Mouse (Mus musculus) forebrain, embryonic 15.5 days (tissue): ENCODE data around the gene Zfp748. TPM values are rescaled to one million over a fixed set of nuclear protein-coding genes. Genes with fewer than 3 reads are reported as not detected.
A peak's percentile ranks its signal among the peaks of the same experiment; 100 is the strongest.

Experiments
- ATAC-seq: fragments of 200-750 bp; cut with Nextera tagmentation; replicated peaks from 2 replicates; pipeline ENCODE4 v1.8.0; 2017; ENCODE audit warnings: mild to moderate bottlenecking, moderate TSS enrichment, moderate library complexity
- H3K27ac ChIP-seq: fragments of 300-500 bp; sonication (generic); replicated peaks from 2 replicates; pipeline ENCODE4 v1.5.1; 2015; ENCODE audit warnings: mild to moderate bottlenecking, inconsistent platforms
- H3K27me3 ChIP-seq: fragments of 300-500 bp; sonication (generic); 2 replicates; pipeline ENCODE4 v1.6.1; 2015; ENCODE audit warnings: inconsistent platforms
- H3K36me3 ChIP-seq: fragments of 300-500 bp; sonication (generic); 2 replicates; pipeline ENCODE4 v1.6.1; 2015; ENCODE audit warnings: mild to moderate bottlenecking, inconsistent platforms
- H3K4me1 ChIP-seq: fragments of 300-500 bp; sonication (generic); 2 replicates; pipeline ENCODE4 v1.6.1; 2015; ENCODE audit warnings: inconsistent platforms
- H3K4me2 ChIP-seq: fragments of 300-500 bp; sonication (generic); replicated peaks from 2 replicates; pipeline ENCODE4 v1.6.1; 2015; ENCODE audit warnings: mild to moderate bottlenecking, inconsistent platforms
- H3K4me3 ChIP-seq: fragments of 300-500 bp; sonication (generic); 2 replicates; pipeline ENCODE4 v1.5.1; 2015; ENCODE audit warnings: mild to moderate bottlenecking, inconsistent platforms
- H3K9ac ChIP-seq: fragments of 300-500 bp; sonication (generic); replicated peaks from 2 replicates; pipeline ENCODE4 v1.6.1; 2015; ENCODE audit warnings: mild to moderate bottlenecking, inconsistent platforms
- H3K9me3 ChIP-seq: fragments of 300-500 bp; sonication (generic); 2 replicates; pipeline ENCODE4 v1.6.1; 2016; ENCODE audit warnings: inconsistent platforms
- WGBS: fragments of 180-500 bp; shearing (Covaris S2); methylation state at CpG from one replicate; pipeline ENCODE4 v1.1.7; 2015; ENCODE audit warnings: mixed read lengths; 5-methylcytosine and 5-hydroxymethylcytosine counted together
- polyA plus RNA-seq: library from polyadenylated mRNA; unstranded; fragments of >200 nt; fragmentation: Nextera tagmentation; extraction: Ambion mirVana; gene quantifications from 2 replicates; pipeline ENCODE4 v1.2.1, GENCODE M21; 2015

Gene Zfp748
- polyA plus RNA-seq, result 15.3 and 16.2 TPM in 2 replicates

DNA sequence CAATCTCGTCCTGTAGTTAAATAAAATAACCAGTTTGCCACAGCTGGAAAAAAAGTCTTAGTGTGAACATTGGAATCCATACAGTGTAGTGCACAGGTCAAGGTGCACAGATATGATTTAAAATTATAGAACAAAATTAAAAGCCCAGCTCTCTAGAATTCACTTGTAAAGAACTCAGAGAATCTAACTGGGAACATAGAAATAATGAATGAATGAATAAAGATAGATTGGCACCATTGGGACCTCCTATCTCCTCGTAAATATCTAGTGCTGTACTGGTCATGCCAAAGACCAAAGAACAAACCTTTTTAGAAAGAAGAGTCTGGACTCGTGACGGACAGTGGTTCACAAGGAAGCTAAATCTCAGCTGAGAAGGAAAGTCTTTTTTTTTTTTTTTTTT, at the start of gene Zfp748:
TSS of gene Zfp748 (minus strand) at position 101 of the 400 bp plus-strand sequence.
- peaks cover 23% of the 10 kb centered on the region for H3K4me1 ChIP-seq

GRCm38 (mm10) chr13:67572591-67573189, 19.1 kb upstream of the Zfp748 start:
- H3K4me1 ChIP-seq, result no peaks in the 10 kb centered on the region
- no peak overlapping the region for H3K4me3 ChIP-seq
- no peak overlapping the region for H3K27ac ChIP-seq
- ATAC-seq, result no peak
- H3K36me3 ChIP-seq, result no peaks in the 10 kb centered on the region
- 68% methylated on average over 5 of the region's 5 CpGs for WGBS
- no peaks in the 10 kb centered on the region for H3K27me3 ChIP-seq
- H3K9ac ChIP-seq, result no peak overlapping the region
- no peaks in the 10 kb centered on the region for H3K9me3 ChIP-seq
- H3K4me2 ChIP-seq, result no peak overlapping the region

More for the DNA sequence above, at the start of gene Zfp748:
- H3K27me3 ChIP-seq, result no peaks in the 10 kb centered on the region
- no peaks in the 10 kb centered on the region for H3K9me3 ChIP-seq
- H3K27ac ChIP-seq, result peak within 1 kb of the TSS; percentile 76
- ATAC-seq, result no peak
- H3K4me2 ChIP-seq, result peak within 1 kb of the TSS; percentile 70
- 82% methylated on average over 4 of the region's 4 CpGs for WGBS
- peak within 1 kb of the TSS; percentile 81 for H3K4me3 ChIP-seq
- peak within 1 kb of the TSS; percentile 77 for H3K9ac ChIP-seq
- H3K36me3 ChIP-seq, result no peaks in the 10 kb centered on the region

- peak overlapping the region; percentile 76 for H3K27ac ChIP-seq
- peak overlapping the region; percentile 70 for H3K4me2 ChIP-seq
- H3K36me3 ChIP-seq, result no peaks in the 10 kb centered on the region
- 1% methylated on average over 43 of the region's 44 CpGs for WGBS
- peak overlapping the region; percentile 81 for H3K4me3 ChIP-seq
- H3K4me1 ChIP-seq, result peaks cover 23% of the 10 kb centered on the region
- H3K9ac ChIP-seq, result peak overlapping the region; percentile 77
- no peaks in the 10 kb centered on the region for H3K27me3 ChIP-seq
- H3K9me3 ChIP-seq, result no peaks in the 10 kb centered on the region
- peak; percentile 99 for ATAC-seq
These were observed 904 bp downstream of the Zfp748 start for GRCm38 (mm10) chr13:67552505-67553346.

GRCm38 (mm10) chr13:67545941-67546340, 7.7 kb downstream of the Zfp748 start:
- no peak overlapping the region for H3K4me2 ChIP-seq
- no peak overlapping the region for H3K4me3 ChIP-seq
- 85% methylated on average over 1 of the region's 1 CpGs for WGBS
- 0 out of 2 replicates have a peak, but pooled peaks cover 4% of the 10 kb centered on the region for H3K4me1 ChIP-seq
- H3K27ac ChIP-seq, result no peak overlapping the region
- no peaks in the 10 kb centered on the region for H3K27me3 ChIP-seq
- no peak for ATAC-seq
- peaks cover 46% of the 10 kb centered on the region for H3K36me3 ChIP-seq
- H3K9ac ChIP-seq, result no peak overlapping the region
- no peaks in the 10 kb centered on the region for H3K9me3 ChIP-seq

GRCm38 (mm10) chr13:67527049-67527730, 26.4 kb downstream of the Zfp748 start:
- H3K4me1 ChIP-seq, result peaks cover 24% of the 10 kb centered on the region
- no peaks in the 10 kb centered on the region for H3K9me3 ChIP-seq
- ATAC-seq, result no peak
- H3K4me3 ChIP-seq, result no peak overlapping the region
- no peaks in the 10 kb centered on the region for H3K36me3 ChIP-seq
- no peak overlapping the region for H3K27ac ChIP-seq
- no peak overlapping the region for H3K9ac ChIP-seq
- H3K27me3 ChIP-seq, result no peaks in the 10 kb centered on the region
- whole genome bisulfite sequencing, result 76% methylated on average over 3 of the region's 3 CpGs
- H3K4me2 ChIP-seq, result no peak overlapping the region

DNA sequence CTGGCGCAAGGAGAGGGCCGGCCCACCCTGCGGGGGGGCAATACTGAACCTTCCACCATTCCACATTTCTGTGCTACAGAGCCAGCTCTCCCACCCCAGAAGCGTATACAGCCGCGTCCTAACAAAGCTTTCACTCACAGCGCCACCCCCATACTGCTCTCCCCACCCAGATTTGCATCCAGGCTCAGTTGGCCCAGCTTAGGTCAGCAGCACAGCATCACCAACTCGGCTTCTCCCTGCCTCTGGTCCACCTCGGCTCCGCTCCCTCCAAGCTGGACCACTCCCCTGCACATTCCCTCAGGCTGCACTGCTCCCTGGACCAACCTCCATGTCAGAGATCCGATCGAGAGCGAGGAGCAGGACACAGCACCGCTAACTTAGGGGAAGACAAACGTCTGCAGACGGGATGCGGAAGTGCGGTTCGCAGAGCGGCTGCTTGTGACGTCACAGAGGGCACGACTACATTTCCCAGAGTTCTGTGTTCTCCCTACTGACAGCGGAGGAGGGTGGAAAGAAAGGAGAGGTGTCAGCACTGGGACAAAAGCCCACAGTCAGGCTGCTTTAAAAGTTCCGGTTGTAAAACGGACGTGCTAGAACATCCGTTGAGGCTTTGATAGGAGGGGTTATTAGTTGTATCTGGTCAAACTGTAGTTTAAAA, 27.7 kb downstream of the Zfp748 start, which contains the start of the genes Gm26965 and Zfp87:
TSS of gene Gm26965 (minus strand) at position 399 of the 658 bp plus-strand sequence.
TSS of gene Zfp87 (minus strand) at position 425 of the 658 bp plus-strand sequence.
- Histone ChIP-seq H3K4me1 (peaks cover 24% of the 10 kb centered on the region), H3K4me2 (peak within 1 kb of the TSS; percentile 84), H3K9ac (peak within 1 kb of the TSS; percentile 88), H3K9me3 (no peaks in the 10 kb centered on the region), H3K4me3 (peak within 1 kb of the TSS; percentile 86), H3K36me3 (peaks cover under 1% of the 10 kb centered on the region), H3K27ac (peak within 1 kb of the TSS; percentile 80), H3K27me3 (no peaks in the 10 kb centered on the region)
- peak; percentile 99 for ATAC-seq
- under 1% methylated on average over 27 of the region's 27 CpGs for WGBS

DNA sequence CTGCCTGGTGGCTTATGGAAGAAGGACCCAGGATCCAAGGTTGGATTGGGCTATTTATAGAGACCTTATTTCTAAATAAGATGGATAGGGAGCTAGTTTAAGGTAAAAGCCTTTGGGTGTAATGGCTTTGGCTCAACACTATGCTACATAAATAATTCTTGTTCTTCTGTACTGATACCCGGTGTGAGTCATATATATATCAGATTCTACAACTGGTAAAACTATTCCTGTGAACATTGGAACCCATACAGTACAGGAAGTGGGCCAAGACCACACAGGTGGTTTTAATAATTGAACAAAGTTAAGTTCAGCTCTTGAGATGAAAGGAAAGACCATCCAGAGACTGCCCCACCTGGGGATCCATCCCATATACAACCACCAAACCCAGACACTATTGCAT, 52.7 kb downstream of the Zfp748 start:
- peak; percentile 14 for ATAC-seq
- Histone ChIP-seq H3K9ac (no peak overlapping the region), H3K36me3 (peaks cover 4% of the 10 kb centered on the region; the same call in 1 of the 2 replicates), H3K9me3 (no peaks in the 10 kb centered on the region), H3K4me2 (no peak overlapping the region), H3K27ac (no peak overlapping the region), H3K4me3 (no peak overlapping the region), H3K27me3 (no peaks in the 10 kb centered on the region), H3K4me1 (peaks cover 9% of the 10 kb centered on the region)
- WGBS, result 83% methylated on average over 1 of the region's 1 CpGs

DNA sequence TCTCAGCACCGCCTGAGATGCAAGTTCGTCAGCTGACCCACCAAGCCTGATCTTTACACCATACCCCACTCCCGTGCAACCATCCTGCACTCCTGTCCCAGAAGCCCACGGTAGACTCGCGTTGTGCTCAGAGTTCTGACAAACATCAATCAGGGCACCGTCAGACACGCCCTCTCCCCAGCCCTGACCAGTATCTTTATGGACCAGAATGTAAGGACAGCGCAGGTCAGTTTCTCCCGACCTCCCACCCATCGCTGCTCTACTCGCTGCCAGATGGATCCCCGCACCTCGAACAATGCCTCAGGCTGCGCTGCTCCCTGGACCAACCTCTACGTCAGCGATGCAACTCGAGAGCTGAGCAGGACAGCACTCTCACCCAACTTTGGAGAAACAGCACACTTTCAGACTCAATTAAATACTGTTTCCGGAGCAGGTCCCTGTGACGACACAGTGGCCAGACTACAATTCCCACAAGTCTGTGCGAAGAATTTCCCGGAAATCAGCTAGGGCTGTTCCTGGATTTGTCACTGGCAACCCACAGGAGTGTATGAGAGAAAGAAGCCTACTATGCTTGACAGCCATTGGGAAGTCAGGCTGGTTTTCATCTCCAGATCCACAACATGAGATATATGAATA, 53.4 kb downstream of the Zfp748 start, which contains the start of gene Zfp58:
TSS of gene Zfp58 (minus strand) at position 472 of the 636 bp plus-strand sequence.
- Histone ChIP-seq H3K27ac (no peak within 1 kb of the TSS), H3K4me2 (peak within 1 kb of the TSS; percentile 73), H3K36me3 (peaks cover 8% of the 10 kb centered on the region), H3K9me3 (no peaks in the 10 kb centered on the region), H3K9ac (peak within 1 kb of the TSS; percentile 59), H3K4me3 (peak within 1 kb of the TSS; percentile 61), H3K27me3 (no peaks in the 10 kb centered on the region), H3K4me1 (peaks cover 9% of the 10 kb centered on the region)
- ATAC-seq, result peak; percentile 99
- under 1% methylated on average over 22 of the region's 22 CpGs for WGBS

GRCm38 (mm10) chr13:67495631-67496030, 58.0 kb downstream of the Zfp748 start:
- no peak overlapping the region for H3K27ac ChIP-seq
- no peak overlapping the region for H3K9ac ChIP-seq
- H3K27me3 ChIP-seq, result no peaks in the 10 kb centered on the region
- peaks cover 13% of the 10 kb centered on the region; the same call in 1 of the 2 replicates for H3K9me3 ChIP-seq
- H3K4me2 ChIP-seq, result no peak overlapping the region
- WGBS, result 92% methylated on average over 1 of the region's 1 CpGs
- peaks cover 51% of the 10 kb centered on the region for H3K36me3 ChIP-seq
- H3K4me1 ChIP-seq, result peaks cover 9% of the 10 kb centered on the region
- ATAC-seq, result no peak
- H3K4me3 ChIP-seq, result no peak overlapping the region
